Mouse (Mus musculus): ENCODE results near the gene Dcst2.

GRCm38 (mm10) chr3:89314340-89314739 is 47.4 kb upstream of the Dcst2 start:
- TF ChIP-seq CTCF (conservative IDR thresholded peaks at IDR 0.05; ENCODE audit: low read length) (no peak), NANOG (IDR thresholded peaks at IDR 0.05; ENCODE audit: borderline replicate concordance, low read length) (no peak), POU5F1 (IDR thresholded peaks at IDR 0.05; ENCODE audit: borderline replicate concordance, low read length) (no peak)

All from E14TG2a.4 (cell line).